Mouse (Mus musculus): Measurements from ENCODE around the gene Tmem56.

The Tmem56 gene

GRCm38 (mm10) chr3:121282998-121283397, at the start of gene Tmem56:
Gene Tmem56 (minus strand): TSS chr3:121283098.
- in situ Hi-C loops (cut with MboI, MseI), result no loop called here

- in situ Hi-C loops (cut with MboI, MseI), result no loop called here
These were observed 47.3 kb upstream of the Tmem56 start for GRCm38 (mm10) chr3:121330244-121330646.

DNA sequence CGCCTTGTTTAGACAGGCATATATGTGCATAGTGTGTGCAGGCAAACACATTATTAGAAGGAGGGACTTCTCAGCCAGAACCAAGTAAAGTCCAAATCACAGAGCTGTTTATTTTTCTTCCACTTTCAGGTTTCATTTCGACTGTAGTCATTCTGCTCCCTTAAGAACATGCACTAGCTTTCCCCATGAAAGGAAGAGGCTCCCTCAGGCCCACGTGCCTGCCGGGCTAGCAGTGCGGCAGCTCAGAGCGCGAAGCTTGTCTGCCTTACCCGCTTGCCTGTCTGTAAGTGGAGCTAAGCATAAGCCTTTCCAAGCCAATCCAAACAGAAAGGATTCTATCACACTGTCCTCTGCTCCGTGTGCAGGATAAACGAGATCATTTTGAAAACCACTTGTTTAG, 46.7 kb upstream of the Tmem56 start:
- in situ Hi-C loops (cut with MboI, MseI), result no loop called here

GRCm38 (mm10) chr3:121327406-121327805, 44.5 kb upstream of the Tmem56 start:
- in situ Hi-C loops (cut with MboI, MseI), result no loop called here

DNA sequence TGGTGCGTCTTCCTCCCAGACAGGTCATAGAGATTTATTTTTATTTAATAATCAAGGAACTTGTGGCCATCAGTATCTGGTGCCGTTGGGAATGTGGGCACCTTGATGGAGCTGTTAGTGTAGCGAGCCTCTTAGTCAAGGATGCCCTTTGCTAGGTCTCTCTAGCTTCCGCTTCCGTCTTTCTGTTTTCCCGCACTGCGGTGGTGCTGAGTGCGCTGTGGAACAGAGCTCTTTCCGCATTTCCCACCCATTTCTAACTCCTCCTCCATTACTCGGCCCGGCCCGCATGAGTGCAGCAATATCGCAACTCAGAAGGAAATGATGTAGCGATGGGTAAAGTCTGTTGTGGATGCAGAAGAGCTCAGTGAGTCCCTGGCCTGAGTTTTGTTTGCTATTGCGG, 40.5 kb upstream of the Tmem56 start:
- in situ Hi-C loops (cut with MboI, MseI), result no loop called here

DNA sequence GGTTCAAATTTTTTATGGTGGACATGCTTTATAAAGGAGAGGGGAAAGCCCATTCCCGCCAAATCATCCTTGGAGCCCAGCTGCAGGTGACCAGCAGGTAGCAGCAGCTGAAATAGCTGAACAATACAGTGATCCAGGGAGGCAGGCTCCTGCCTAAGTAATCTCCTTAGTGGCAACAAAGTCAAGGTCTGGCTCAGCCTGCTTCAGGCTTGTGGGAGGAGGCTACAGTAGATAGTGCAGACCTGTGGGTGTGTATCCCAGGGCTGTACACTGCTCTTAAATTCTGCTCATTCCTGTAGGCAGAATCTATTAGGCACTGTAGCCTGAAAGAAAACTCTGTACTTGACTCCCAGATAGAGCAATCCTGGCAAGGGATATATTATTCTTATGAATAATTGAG, 38.0 kb upstream of the Tmem56 start:
- in situ Hi-C loops (cut with MboI, MseI), result no loop called here

DNA sequence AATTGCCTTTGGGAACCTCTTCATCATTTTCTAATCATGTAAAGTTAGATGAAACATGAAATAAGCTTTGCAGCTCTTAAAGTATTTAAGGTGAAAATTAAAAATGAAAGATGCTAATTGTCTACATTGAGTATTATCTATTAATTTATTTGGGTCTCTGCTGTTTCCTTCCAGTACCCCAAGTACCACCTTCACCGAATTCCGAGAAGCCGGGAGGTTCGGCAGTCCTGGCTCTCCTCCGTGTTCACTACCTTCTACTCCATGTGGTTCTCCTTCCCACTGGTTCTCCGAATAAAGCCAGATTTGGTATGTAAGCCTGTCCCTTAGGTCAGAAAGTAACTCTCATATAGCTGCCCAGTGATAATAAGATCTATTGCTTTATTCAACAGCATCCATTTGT, 37.0 kb upstream of the Tmem56 start:
- in situ Hi-C loops (cut with MboI, MseI), result loop anchor here (5.0 to 10.0 kb wide), 2 partner anchors 182 to 405 kb away; partner anchors contain the start of gene F3

DNA sequence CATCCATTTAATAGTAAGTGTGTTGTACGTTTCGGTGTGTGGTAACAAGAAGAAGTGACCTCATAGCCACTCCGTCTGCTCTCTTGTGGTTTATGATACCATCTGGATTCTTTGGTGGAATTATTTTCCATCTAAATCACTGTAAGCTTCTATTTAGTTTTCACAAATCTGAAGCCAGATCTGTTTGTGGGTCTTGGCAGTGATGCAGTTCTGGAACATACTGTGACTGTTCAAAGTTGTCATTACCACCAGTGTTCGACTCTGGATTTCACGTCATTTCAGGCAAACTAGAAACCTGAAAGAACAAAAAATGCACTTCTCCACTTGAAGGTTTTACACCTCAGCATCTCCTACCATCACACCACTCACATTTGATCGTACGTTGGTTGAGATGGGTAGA, 32.6 kb upstream of the Tmem56 start:
- in situ Hi-C loops (cut with MboI, MseI), result loop anchor here (5.0 to 10.0 kb wide), 2 partner anchors 187 to 409 kb away; partner anchors contain the start of gene F3

GRCm38 (mm10) chr3:121314149-121314548, 31.3 kb upstream of the Tmem56 start:
- in situ Hi-C loops (cut with MboI, MseI), result loop anchor here (10.0 kb wide), 1 partner anchor 411 kb away; the partner anchor contains the start of gene F3

DNA sequence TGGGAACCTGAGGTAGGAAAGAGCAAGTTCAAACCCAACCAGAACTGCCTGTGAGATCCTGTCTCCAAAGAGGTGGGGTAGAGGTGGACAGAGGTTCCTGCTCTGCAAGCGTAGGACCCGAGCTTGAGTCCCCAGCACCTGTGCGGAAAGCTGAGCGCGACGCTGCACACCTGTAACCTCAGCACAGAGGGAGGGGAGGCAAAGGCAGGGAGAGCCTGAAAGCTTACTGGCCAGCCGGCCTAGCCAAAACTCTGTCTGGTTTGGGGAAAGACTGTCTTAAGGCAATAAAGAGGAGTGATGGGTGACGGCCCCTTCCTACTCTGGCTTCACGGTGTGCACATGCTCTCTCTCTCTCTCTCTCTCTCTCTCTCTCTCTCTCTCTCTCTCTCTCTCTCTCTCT, 30.1 kb upstream of the Tmem56 start:
- in situ Hi-C loops (cut with MboI, MseI), result loop anchor here (10.0 kb wide), 1 partner anchor 412 kb away; the partner anchor contains the start of gene F3

GRCm38 (mm10) chr3:121312426-121312825, 29.5 kb upstream of the Tmem56 start:
- in situ Hi-C loops (cut with MboI, MseI), result loop anchor here (10.0 kb wide), 1 partner anchor 412 kb away; the partner anchor contains the start of gene F3

DNA sequence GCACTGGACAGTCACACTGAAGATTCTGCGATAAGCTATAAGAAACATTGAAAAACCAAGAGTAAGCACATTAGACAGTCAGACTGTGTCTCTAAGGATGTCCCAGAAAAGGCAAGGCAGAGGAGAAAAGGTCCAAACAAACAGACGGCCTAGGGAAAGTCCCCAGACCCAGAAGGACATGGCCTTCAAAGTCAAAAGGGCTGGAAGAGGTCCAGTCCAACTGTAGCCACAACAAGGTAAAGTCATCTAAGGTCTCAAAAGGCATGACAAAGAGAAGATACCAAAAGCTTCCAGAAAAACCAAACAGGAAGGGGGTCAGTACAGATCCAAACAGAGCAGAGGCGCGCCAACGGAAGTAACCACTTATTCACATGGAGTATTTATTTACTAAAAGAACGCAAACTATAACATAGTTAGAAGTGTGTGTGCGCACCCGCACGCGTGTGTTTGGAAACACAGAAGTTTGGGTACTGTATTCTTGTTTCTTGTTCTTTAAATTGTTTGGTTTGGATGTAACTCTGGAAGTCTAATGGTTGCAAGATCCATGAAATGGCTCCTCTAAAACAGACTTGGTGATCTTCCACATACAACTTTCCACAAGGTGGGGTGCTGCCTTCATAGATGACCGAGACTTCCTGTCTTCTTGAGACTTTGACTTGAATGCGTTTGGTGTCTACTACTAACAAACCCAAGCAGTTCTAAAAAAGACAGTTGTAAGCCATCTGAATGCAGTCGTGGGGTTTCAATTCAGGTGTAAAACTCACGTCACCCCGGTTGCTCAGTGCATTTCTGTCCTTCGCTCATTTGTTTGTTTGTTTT, 27.2 kb upstream of the Tmem56 start:
- in situ Hi-C loops (cut with MboI, MseI), result loop anchor here (10.0 kb wide), 2 partner anchors 415 to 445 kb away; partner anchors contain the start of gene F3

GRCm38 (mm10) chr3:121309429-121309828, 26.5 kb upstream of the Tmem56 start:
- in situ Hi-C loops (cut with MboI, MseI), result loop anchor here (10.0 kb wide), 1 partner anchor 445 kb away; no protein-coding TSS in a partner anchor

DNA sequence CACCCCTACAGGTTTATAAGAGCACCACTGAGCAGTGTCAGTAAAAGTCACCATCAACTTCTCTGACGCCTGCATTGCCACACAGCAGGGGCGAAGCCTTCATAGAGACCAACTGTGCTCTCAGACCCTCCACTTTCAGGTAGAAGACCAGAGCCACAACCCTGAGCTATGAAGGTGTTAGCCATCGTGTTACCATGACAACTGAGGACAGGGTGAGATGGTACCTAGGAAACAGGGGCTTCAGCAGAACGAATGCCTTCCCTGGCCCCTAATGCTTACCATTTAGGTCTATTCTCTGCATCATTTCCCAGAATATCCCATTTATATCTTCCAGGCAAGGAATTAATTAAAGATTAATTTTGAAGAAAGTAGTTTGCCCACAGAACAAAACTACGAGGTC, 26.0 kb upstream of the Tmem56 start:
- in situ Hi-C loops (cut with MboI, MseI), result loop anchor here (10.0 kb wide), 1 partner anchor 446 kb away; no protein-coding TSS in a partner anchor

DNA sequence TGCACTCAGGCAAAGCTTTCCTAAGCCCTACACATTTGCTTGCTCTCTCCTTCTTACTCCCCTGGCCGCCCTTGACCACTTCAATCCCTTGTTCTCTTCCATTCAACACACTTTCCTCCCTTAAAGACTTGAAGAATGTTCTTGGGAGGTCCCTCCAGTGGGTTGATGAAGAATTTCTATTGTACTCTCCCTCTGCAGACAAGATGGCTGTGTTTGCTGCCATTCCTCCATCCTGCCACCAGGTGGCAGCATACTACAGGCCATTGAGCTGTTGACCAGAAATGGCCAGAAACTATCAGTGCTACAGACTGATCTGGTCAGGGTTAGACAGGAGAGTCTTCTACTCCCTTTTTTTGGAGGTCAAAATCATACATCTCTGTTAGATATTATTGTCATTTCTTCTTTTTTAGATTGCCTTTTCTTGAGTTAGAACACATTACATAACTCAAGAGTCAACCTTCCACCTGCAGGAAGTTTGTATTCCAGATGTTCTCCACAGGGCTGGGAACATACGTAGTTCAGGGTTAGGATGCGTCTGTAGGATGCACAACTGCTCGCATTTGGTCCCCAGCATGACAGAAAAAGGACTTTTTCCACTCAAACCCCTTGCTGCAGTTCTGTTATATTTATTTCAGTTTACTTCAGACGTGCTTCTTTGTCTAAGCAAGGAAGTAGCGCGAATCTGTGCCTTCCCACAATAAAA, 24.8 kb upstream of the Tmem56 start:
- in situ Hi-C loops (cut with MboI, MseI), result loop anchor here (10.0 kb wide), 1 partner anchor 447 kb away; no protein-coding TSS in a partner anchor

DNA sequence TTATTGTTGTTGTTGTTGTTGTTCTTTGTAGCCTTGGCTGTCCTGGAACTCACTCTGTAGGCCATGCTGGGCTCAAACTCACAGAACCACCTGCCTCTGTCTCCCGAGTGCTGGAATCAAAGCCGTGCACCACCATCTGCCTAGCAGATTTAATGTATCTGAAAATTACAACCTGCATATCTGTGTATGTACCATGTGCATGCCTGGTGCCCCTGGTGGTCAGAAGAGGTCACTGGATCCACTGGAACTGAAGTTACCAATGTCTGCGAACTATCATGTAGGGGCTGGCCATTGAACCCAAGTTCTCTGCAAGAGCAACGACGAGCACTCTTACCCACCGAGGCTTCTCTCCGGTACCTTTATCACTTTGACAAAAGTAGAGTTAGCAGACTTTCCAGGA, 23.7 kb upstream of the Tmem56 start:
- in situ Hi-C loops (cut with MboI, MseI), result loop anchor here (10.0 kb wide), 1 partner anchor 448 kb away; no protein-coding TSS in a partner anchor

GRCm38 (mm10) chr3:121294200-121294599, 11.3 kb upstream of the Tmem56 start:
- in situ Hi-C loops (cut with MboI, MseI), result no loop called here

DNA sequence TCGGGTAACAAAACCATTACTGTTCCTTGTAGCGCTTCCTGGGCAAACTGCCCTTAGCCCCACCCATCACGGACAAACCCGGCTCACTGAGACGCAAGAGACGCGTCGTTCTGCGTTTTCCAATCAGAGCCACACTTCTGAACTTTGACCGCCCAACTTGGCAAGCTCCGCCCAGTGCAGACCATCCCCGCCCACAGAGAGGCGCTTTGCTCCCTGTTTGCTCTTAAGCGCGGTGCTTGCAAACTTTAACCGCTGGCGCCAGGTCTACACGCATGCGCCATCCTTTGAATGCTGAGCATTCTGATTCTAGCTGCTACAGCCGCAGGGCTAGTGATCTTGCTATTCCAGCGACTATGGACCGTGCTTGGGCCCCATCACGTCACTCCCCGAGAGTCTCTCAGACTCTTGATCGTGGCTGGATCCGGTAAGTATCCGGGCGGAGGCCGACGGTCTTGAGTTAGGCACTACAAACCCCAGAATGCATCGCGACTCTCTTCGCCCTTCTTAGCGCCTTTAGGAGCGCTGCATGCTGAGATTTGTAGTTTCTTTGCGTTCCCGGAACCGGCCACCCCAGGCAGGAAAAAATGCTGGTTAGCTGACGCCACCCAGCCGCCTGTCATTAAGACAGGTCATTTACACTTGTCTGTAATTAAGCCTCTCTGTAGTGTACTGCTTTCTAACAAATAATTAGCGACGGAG, 8.8 kb upstream of the Tmem56 start, which contains the start of gene Alg14:
TSS of gene Alg14 (plus strand) at position 214 of the 699 bp plus-strand sequence.
- in situ Hi-C loops (cut with MboI, MseI), result no loop called here

DNA sequence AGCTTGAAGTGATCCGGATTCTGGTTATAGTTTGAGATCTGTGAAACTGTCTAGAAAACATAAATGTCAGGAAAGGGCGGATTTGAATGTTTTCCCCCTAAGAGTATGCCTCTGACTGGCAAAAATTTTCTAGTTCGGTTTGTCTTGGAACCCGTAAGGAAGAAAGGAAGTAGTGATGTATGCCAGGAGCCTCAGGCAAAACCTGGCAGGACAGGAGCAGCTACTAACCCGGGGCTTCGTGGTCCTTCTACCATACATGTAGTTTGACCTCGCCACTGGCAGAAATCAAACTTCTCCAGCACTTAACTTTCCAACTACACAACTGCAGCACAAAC, 8.3 kb upstream of the Tmem56 start:
- in situ Hi-C loops (cut with MboI, MseI), result no loop called here

DNA sequence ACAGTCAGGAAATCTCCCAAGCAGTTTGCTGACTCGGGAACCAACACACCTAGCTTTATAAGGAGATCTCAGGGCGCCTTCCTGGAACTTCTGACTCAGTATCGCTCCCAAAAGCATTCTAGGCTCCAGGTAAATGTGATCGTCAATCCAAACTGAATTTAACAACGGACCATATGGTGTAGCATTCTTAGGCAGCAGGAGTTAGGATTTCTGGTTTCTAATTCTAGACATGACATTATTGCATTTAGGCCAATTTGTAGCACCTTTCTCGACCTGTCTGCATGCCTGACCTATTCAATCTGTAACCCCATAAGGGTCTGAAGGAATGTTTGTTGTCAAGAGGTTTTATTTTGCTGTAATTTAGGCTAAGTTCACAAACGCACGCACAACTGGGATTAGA, 7.8 kb upstream of the Tmem56 start:
- in situ Hi-C loops (cut with MboI, MseI), result no loop called here

DNA sequence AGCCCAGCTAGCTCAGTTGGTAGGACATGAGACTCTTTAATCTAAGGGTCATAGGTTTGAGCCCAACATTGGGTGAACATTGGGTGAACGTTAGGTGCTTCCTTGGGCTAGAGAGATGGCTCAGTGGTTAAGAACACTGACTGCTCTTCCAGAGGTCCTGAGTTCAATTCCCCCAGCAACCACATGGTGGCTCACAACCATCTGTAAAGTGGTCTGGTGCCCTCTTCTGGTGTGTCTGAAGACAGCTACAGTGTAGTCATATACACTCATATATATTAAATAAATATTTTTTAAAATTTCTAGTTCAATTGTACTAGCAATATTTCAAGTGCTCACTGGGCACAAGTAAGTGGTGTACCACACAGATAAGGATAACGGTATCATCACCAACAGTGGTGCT, 4.3 kb upstream of the Tmem56 start:
- in situ Hi-C loops (cut with MboI, MseI), result no loop called here

GRCm38 (mm10) chr3:121285219-121285618, 2.3 kb upstream of the Tmem56 start:
- in situ Hi-C loops (cut with MboI, MseI), result no loop called here

All from T-helper 1 cell (primary cell).